Comparison of ENCODE assay signal across 14 mouse cellular contexts in genomic region chr10:22698158-22698953, GRCm38 (mm10). TPM values are rescaled to one million over a fixed set of nuclear protein-coding genes. Genes with fewer than 3 reads are reported as not detected.
DNase-seq lines count a peak whose midpoint lies in the region; ATAC-seq lines count a peak whose summit lies in the region.
"Had no signal": no experiment of that assay in that cellular context is flagged by ENCODE, and none has a peak within 500 bp of the region (broad histone marks: within the 10 kb centered on the region; RNA-seq: fewer than 3 reads in every experiment).

No protein-coding gene starts in this region.

- 82% methylated on average over 9 of the region's 9 CpGs for WGBS in heart, embryonic 14.5 days
- WGBS in lung, embryonic 15.5 days: 72% methylated on average over 9 of the region's 9 CpGs

- no peaks in the 10 kb centered on the region for H3K27me3 ChIP-seq in heart, embryonic 14.5 days (ENCODE audit: control insufficient read depth, insufficient read depth, low read length)
- H3K27me3 ChIP-seq in lung, embryonic 15.5 days: no peaks in the 10 kb centered on the region
- H3K27me3 ChIP-seq: embryonic facial prominence, embryonic 13.5 days had no signal

- H3K9ac ChIP-seq in heart, embryonic 14.5 days (ENCODE audit: low read length): no peak overlapping the region
- H3K9ac ChIP-seq in lung, embryonic 15.5 days: no peak overlapping the region
- H3K9ac ChIP-seq: embryonic facial prominence, embryonic 13.5 days had no signal

- H3K9me3 ChIP-seq in heart, embryonic 14.5 days (ENCODE audit: control insufficient read depth, low read length): no peaks in the 10 kb centered on the region
- H3K9me3 ChIP-seq in lung, embryonic 15.5 days: no peaks in the 10 kb centered on the region
- H3K9me3 ChIP-seq: embryonic facial prominence, embryonic 13.5 days had no signal

- 0 out of 2 replicates have a peak, but pooled peaks have one; percentile 51 for ATAC-seq in heart, embryonic 14.5 days (ENCODE audit: insufficient number of reproducible peaks, insufficient read depth, low FRiP score, low read depth)
- peak; percentile 65; the same call in 1 of the 2 replicates for ATAC-seq in lung, embryonic 15.5 days (ENCODE audit: borderline replicate concordance, extremely low read depth, low FRiP score, low TSS enrichment)
- ATAC-seq: activated CD4-positive, CD25-positive, alpha-beta regulatory T cell, adult 4 months; hindbrain, postnatal 0 days had no signal

- DNase-seq in heart, postnatal 4 days: no peak
- DNase-seq in urinary bladder, postnatal 14 days (ENCODE audit: low spot score): peak; percentile 75
- DNase-seq in urinary bladder, adult 2 months (ENCODE audit: low spot score): no peak
- no peak for DNase-seq in right cerebral cortex, postnatal 14 days
- no peak for DNase-seq in frontal cortex, postnatal 10 days (ENCODE audit: low spot score in 2 of 2)
- no peak for DNase-seq in thymus, adult 18-20 months
- DNase-seq: retina, postnatal 1 day had no signal

- H3K4me2 ChIP-seq in heart, embryonic 14.5 days (ENCODE audit: low read length): no peak overlapping the region
- H3K4me2 ChIP-seq in lung, embryonic 15.5 days: peak overlapping the region; percentile 34; the same call in 1 of the 2 replicates
- H3K4me2 ChIP-seq: embryonic facial prominence, embryonic 13.5 days; heart, embryonic 11.5 days had no signal

- H3K27ac ChIP-seq in heart, embryonic 14.5 days (replicated peaks in 1 of 2; ENCODE audit: control insufficient read depth in 1 of 2, insufficient read depth in 1 of 2, low read depth in 2 of 2, low read length in 2 of 2): no peak overlapping the region
- peak overlapping the region; percentile 34; the same call in 1 of the 2 replicates for H3K27ac ChIP-seq in lung, embryonic 15.5 days
- H3K27ac ChIP-seq: embryonic facial prominence, embryonic 13.5 days; hindbrain, postnatal 0 days; macrophage had no signal

- peaks cover 16 to 17% of the 10 kb centered on the region in 2 experiments for H3K4me1 ChIP-seq in heart, embryonic 14.5 days (ENCODE audit: control insufficient read depth in 2 of 2, insufficient read depth in 2 of 2, low read length in 2 of 2)
- peaks cover 23% of the 10 kb centered on the region; the same call in 1 of the 2 replicates for H3K4me1 ChIP-seq in lung, embryonic 15.5 days

- no peak overlapping the region for H3K4me3 ChIP-seq in heart, embryonic 14.5 days (ENCODE audit: control insufficient read depth in 1 of 2, insufficient read depth in 1 of 2, low read depth in 1 of 2, low read length in 2 of 2)
- no peak overlapping the region for H3K4me3 ChIP-seq in lung, embryonic 15.5 days
- H3K4me3 ChIP-seq: embryonic facial prominence, embryonic 13.5 days had no signal

- peaks cover 14% of the 10 kb centered on the region for H3K36me3 ChIP-seq in heart, embryonic 14.5 days (ENCODE audit: control insufficient read depth, insufficient read depth, low read length)
- H3K36me3 ChIP-seq in lung, embryonic 15.5 days: peaks cover 6% of the 10 kb centered on the region

RNA-seq across cellular contexts. Expression of gene Tbpl1, which starts 33.4 kb away (rescaled TPM):
- polyA plus RNA-seq in heart, embryonic 14.5 days (2014; fragmentation: Nextera tagmentation; extraction: Ambion mirVana): 44.2 and 47.9 TPM in 2 replicates
- 10 to 100 TPM; 28.8 to 31.7 TPM for total RNA-seq in heart, postnatal 4 days (2021)
- polyA plus RNA-seq in urinary bladder, adult 2 months (2012; rRNA removed): 32.4 and 36.6 TPM in 2 replicates
- 50.1 and 58.3 TPM in 2 replicates for polyA plus RNA-seq in lung, embryonic 15.5 days (2015; fragmentation: Nextera tagmentation; extraction: Ambion mirVana)

RNA-seq across cellular contexts. Expression of gene Slc2a12, which starts 53.5 kb away (rescaled TPM):
- 1.8 and 2.5 TPM in 2 replicates for polyA plus RNA-seq in heart, embryonic 14.5 days (2014; fragmentation: Nextera tagmentation; extraction: Ambion mirVana)
- 10 to 100 TPM in 1 of 2 experiments, 1 to 10 TPM in 1; 5.9 to 10.9 TPM for total RNA-seq in heart, postnatal 4 days (2021)
- 9.4 and 12.5 TPM in 2 replicates for polyA plus RNA-seq in urinary bladder, adult 2 months (2012; rRNA removed)
- 1.3 and 1.4 TPM in 2 replicates for polyA plus RNA-seq in lung, embryonic 15.5 days (2015; fragmentation: Nextera tagmentation; extraction: Ambion mirVana)
- polyA plus RNA-seq: activated CD4-positive, CD25-positive, alpha-beta regulatory T cell, adult 4 months had no signal
